Mouse (Mus musculus) MEL (cell line): Measurements from ENCODE around the gene Ccdc96.

Experiments used
- CTCF ChIP-seq, 3 experiments: IDR thresholded peaks in 2 of 3; conservative IDR thresholded peaks in 1 of 3; 2 replicates each; pipeline ENCODE4 v1.5.1; 2011 to 2012; ENCODE audit warnings: low read length in 3 of 3, low read depth in 2 of 3, mild to moderate bottlenecking in 2 of 3, improper control_type of control experiment in 1 of 3, inconsistent platforms in 1 of 3, mixed read lengths in 1 of 3, moderate library complexity in 1 of 3; ENCODE audit not compliant: control insufficient read depth in 1 of 3, insufficient read depth in 1 of 3, poor library complexity in 1 of 3, severe bottlenecking in 1 of 3
- GATA1 ChIP-seq: IDR thresholded peaks from 2 replicates; pipeline ENCODE4 v1.6.1; 2011; ENCODE audit warnings: low read depth, low read length, improper control_type of control experiment
- HCFC1 ChIP-seq: IDR thresholded peaks from 2 replicates; pipeline ENCODE4 v1.6.1; 2012; ENCODE audit warnings: low read depth, mild to moderate bottlenecking, inconsistent platforms, low read length, improper control_type of control experiment, moderate library complexity
- KAT2A ChIP-seq: conservative IDR thresholded peaks from 2 replicates; pipeline ENCODE4 v1.6.1; 2012; ENCODE audit warnings: low read depth, low read length, improper control_type of control experiment, inconsistent platforms
- POLR2A ChIP-seq, 2 experiments: IDR thresholded peaks; 2 replicates each; pipeline ENCODE4 v1.6.1; 2011 to 2012; ENCODE audit warnings: low read length in 2 of 2, mild to moderate bottlenecking in 2 of 2, control low read depth in 1 of 2, improper control_type of control experiment in 1 of 2, low read depth in 1 of 2, moderate library complexity in 1 of 2; ENCODE audit not compliant: control insufficient read depth in 1 of 2, insufficient read depth in 1 of 2, poor library complexity in 1 of 2
- RAD21 ChIP-seq: IDR thresholded peaks from 2 replicates; pipeline ENCODE4 v1.6.1; 2011; ENCODE audit warnings: mild to moderate bottlenecking, low read depth, low read length, improper control_type of control experiment
- UBTF ChIP-seq: IDR thresholded peaks from 2 replicates; pipeline ENCODE4 v1.6.1; 2012; ENCODE audit warnings: low read depth, mild to moderate bottlenecking, inconsistent platforms, low read length, improper control_type of control experiment, moderate library complexity, borderline replicate concordance; ENCODE audit not compliant: insufficient read depth
- ZMIZ1 ChIP-seq: IDR thresholded peaks from 2 replicates; pipeline ENCODE4 v1.6.1; 2012; ENCODE audit warnings: low read depth, mild to moderate bottlenecking, inconsistent platforms, low read length, improper control_type of control experiment, moderate library complexity

DNA sequence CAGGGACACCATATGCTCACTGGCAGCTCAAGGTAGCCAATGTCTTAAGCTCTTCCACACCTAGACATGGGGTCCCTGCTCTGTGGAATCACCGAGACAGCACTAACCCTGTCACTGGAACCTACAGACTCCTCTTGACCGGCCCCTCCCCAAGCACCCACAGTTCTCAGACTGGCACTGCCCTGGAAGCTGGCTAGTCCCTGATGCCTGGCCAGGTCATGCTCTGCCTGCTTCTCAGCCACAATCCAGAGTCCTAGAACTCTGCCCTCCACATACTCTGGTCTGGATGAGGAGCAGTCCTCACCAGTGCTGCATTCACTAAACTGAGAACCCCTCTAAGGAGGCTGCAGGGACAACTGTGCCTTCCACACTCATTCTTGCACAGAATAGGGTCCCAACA, 26.6 kb downstream of the Ccdc96 start:
- no peak for TF ChIP-seq HCFC1
- TF ChIP-seq CTCF (IDR thresholded peaks at IDR 0.05 in 2 of 3, conservative IDR thresholded peaks at IDR 0.05 in 1 of 3; ENCODE audit: control insufficient read depth in 1 of 3, insufficient read depth in 1 of 3, low read depth in 2 of 3, low read length in 3 of 3, poor library complexity in 1 of 3, severe bottlenecking in 1 of 3) = no peak
- TF ChIP-seq POLR2A (IDR thresholded peaks at IDR 0.05; ENCODE audit: control insufficient read depth in 1 of 2, insufficient read depth in 1 of 2, low read depth in 1 of 2, low read length in 2 of 2, poor library complexity in 1 of 2) = no peak
- TF ChIP-seq KAT2A = no peak
- no peak for TF ChIP-seq GATA1
- TF ChIP-seq RAD21 = no peak
- TF ChIP-seq UBTF = no peak
- TF ChIP-seq ZMIZ1 = no peak
